Mouse (Mus musculus): Measurements from ENCODE around the gene Rnf121.

The Rnf121 gene

DNA sequence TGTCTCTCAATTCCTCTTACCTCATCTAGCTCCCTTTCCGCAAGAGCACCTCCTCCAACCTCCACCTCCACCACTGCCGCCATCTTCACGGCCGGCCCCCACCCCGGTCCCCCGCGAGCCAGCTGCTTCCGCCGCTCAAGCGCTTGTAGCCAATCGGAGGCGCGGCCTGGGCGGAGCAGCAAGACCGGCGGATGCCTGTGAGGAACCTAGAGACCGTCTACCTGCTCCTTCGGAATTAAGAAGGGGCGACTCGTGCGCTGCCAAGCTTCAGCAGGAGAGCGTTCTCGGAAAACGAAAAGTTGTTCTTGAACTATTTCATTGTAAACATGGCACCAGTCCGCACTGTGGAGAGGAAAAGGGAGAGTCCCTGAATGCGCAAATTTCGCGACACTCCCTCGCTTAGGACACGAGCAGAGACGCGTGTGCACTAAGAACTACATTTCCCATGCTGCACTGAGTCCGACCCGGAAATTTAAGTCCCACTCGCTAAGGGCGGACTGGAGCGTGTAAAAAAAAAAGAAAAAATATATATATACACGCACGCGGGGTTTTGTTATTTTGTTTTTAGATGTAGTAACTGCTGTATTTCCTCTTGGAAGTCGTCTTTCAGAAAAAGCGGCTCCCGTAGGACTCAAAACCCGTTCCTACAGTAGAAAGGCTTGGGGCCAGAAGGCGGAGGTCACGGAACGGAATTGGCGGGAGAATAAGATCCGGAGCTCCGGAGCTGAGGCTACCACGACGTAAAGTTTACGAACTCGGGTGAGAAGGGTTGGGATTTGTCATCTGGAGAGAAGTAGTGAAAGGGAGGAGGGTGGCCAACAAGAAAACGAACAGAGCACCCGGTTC, at the start of gene Rnf121, which contains the start of the genes Xndc1 and Xntrpc:
TSS of gene Rnf121 (minus strand) at position 424 of the 846 bp plus-strand sequence.
TSS of gene Xndc1 (plus strand) at position 466 of the 846 bp plus-strand sequence.
TSS of gene Xntrpc (plus strand) at position 668 of the 846 bp plus-strand sequence.
- DNase-seq (ENCODE audit: low read depth, low spot score) = peak; percentile 70

DNA sequence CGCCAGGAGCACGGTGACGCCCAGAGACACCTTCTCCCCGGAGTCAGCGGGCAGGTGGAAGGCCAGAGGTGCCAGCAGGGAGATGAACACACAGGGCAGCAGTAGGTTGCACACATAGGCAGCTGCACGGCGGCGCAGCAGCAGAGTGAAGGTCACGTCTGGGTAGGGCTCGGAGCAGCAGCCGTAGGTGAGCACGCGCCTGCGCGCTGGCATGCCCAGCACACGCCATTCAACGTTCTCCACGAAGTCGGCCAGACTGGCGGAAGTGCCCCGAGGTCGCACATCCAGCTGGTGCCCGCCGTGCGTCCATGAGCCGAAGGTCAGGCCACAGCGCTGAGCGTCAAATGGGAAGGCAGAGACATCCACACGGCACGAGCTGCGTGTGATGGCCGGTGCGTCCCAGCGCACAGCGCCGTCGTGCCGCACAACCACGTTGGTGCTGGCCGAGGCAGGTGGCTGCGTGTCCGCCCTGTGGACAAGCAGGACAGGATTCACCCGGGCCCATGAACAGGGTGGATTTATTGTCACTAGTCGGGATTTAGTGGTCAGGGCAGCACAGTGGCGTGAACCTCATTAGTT, 48.0 kb upstream of the Rnf121 start:
- DNase-seq (ENCODE audit: low read depth, low spot score) = no peak

DNA sequence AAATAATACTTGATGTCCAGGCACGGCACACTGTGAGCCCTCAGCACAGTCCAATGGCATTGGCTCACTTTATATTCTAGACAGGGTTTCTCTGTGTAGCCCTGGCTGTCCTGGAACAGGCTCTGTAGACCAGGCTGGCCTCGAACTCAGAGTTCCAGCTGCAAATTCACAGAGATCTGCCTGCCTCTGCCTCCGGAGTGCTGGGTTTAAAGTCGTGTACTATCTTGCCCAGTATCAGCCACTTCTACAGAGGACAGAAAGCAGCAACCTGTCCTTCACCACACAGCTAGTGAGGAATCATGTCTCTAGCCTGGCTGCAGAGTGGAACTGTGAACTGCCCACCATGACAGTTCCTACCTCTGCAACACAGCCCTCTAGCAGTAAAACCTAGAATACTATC, 44.5 kb upstream of the Rnf121 start:
- no peak for DNase-seq (ENCODE audit: low read depth, low spot score)

DNA sequence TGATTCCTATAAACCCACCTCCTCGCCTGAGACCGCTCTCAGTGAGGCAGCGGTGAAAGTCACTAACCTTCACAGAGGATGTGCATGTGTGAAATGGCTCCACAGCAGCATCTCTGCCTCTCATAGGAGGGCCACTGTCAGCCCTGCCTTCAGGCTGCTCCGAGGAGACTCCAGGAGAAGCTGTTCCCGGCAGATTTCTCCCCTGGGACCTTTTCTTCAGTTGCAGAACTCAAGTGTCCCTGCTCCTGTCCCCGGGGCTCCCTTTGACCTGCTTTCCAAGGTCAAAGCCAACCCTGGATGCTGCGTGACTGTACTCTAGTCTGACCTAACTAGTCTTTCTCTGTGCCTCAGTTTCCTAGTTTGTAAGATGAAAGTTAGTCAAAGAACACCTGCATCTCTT, 43.9 kb upstream of the Rnf121 start, which contains the start of gene Art5:
TSS of gene Art5 (minus strand) at position 319 of the 400 bp plus-strand sequence.
- DNase-seq (ENCODE audit: low read depth, low spot score) = no peak

DNA sequence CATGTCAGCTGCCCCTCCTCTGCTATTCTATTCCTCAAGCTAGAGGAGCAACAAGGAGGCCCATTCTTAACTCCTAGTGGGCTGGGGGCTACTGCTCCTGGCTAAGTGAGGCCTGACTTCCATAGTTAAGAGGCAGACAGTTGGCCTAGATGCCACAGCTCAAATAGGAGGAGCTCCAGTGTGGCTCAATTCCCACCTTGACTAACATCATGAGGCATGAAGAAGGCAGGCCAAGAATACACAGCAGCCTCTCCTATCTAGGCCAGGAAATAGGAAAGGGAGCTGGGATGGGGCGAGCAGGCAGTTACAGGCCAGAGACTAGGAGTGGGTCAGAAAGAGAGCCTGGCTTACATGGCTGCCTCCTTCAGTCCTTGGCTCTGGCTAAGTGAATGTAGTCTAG, 42.9 kb upstream of the Rnf121 start:
- DNase-seq (ENCODE audit: low read depth, low spot score) = no peak

DNA sequence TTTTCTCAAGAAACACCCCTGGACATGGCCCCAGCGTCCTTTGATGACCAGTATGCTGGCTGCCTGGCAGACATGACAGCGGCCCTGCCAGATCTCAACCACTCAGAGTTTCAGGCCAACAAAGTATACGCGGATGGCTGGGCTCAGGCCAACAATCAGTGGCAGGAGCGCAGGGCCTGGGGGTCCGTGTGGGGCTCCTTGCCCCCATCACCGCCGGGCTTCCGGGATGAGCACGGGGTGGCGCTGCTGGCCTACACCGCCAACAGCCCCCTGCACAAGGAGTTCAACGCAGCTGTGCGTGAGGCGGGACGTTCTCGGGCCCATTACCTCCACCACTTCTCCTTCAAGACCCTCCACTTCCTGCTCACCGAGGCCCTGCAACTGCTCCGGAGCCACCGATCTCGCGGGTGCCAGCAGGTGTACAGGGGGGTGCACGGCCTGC, 41.5 kb upstream of the Rnf121 start:
- DNase-seq (ENCODE audit: low read depth, low spot score) = no peak

DNA sequence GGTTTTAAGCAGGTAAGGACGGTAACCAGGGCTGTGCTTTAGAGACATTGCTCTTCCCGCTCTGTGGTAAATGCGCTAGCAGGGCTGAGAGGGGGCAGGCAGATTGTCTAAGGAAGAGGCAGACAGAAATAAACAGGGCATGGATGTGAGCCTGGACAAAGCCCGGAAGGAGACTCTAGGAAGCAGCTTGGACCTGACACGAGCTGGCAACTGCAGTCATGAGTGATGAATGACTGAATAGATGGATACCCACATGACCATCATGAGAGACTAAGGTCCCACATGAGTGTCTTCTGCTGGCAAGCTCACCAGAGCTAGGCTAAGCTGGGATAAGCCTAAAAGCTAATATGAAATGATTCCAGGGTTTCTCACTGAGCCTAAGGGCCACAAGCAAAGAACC, 38.9 kb upstream of the Rnf121 start:
- DNase-seq (ENCODE audit: low read depth, low spot score) = no peak

DNA sequence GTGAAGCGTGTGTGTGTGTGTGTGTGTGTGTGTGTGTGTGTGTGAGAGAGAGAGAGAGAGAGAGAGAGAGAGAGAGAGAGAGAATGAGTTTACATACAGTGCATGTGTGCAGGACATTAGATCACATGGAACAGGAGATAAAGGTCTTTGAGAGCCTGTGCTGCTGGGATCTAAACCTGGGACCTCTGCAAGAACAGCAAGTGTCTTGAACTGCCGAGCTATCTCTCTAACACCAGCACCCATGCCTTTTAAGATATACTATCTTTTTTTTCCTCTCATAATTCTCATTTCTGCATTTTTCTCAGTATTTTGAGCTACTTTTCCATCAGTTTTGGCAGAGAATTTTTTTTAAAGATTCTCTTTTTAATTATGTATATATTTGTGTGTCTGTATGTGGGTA, 38.3 kb upstream of the Rnf121 start:
- DNase-seq (ENCODE audit: low read depth, low spot score) = no peak

DNA sequence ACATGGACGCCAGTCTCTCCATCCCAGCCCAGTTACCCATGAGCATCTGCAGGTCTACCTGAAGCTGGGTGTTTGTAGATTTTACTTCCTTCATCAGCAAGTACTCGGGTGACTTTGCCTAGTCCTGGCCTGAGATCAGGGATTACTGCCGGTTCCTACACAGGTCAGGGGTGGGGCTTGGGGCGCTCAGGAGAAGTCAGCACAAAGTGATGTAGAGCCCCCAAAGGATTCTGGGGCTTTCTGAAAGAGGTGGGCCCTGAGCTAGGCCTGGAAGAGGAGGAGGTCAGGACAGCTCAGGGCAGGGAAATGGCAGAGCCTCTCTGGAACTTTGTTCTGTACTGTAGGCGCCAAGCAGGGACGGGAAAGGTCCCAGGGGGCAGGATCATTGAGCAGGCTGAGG, 37.4 kb upstream of the Rnf121 start:
- no peak for DNase-seq (ENCODE audit: low read depth, low spot score)

DNA sequence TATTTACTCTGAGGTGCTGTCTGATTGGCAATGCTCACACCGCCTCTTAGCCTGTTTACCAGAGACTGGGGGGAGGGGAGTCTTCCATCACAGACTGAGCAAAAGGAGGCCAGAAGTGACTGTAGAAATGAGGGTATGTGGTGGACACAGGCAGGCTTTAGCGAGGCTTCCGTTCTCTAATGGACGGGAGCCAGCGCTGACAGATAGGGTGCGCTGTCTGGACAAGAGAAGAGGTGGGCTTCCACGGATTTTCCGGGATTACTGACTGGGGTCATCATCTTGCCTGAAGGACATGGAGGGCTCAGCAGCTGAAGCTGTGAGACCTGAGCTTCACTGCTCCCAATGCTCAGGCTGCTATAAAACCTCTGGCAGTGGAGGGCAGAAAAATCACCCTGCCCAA, 37.0 kb upstream of the Rnf121 start:
- DNase-seq (ENCODE audit: low read depth, low spot score) = no peak

DNA sequence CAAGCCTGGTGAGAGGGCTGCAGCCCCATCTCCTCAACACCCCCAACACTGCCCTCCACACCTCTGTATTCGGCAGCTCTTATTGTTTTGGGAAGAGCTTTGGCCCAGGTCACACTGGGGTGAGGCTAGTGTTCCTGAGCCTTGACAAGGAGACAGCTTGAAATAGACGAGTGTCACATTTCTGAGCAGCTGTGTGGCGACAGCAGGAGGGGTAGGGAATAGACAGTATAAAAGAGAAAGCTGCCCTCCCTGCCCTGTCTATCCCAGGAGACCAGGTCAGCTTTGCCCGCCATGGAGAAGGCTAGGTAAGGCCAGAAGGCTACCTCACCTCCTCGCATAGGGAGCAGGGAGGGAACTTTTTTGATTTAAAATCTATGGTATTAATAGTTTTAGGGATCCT, 36.2 kb upstream of the Rnf121 start, which contains the start of gene Art1:
TSS of gene Art1 (plus strand) at position 257 of the 400 bp plus-strand sequence.
- DNase-seq (ENCODE audit: low read depth, low spot score) = no peak

DNA sequence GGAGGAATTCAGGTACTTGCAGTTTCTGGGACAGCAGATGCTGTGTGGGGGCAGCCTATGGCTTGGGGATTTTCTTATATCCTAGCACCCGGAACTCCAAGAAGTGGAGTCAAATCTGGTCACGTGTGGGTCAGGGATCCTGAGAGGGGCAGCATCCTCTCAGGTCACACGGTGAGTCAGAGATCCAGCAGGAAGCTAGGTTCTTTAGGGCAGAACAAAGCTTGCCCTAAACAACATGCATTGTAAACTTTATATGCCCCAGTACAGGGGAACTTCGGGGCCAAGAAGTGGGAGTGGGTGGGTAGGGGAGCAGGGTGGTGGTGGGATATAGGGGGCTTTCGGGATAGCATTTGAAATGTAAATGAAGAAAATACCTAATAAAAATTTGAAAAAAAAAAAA, 35.6 kb upstream of the Rnf121 start:
- DNase-seq (ENCODE audit: low read depth, low spot score) = no peak

DNA sequence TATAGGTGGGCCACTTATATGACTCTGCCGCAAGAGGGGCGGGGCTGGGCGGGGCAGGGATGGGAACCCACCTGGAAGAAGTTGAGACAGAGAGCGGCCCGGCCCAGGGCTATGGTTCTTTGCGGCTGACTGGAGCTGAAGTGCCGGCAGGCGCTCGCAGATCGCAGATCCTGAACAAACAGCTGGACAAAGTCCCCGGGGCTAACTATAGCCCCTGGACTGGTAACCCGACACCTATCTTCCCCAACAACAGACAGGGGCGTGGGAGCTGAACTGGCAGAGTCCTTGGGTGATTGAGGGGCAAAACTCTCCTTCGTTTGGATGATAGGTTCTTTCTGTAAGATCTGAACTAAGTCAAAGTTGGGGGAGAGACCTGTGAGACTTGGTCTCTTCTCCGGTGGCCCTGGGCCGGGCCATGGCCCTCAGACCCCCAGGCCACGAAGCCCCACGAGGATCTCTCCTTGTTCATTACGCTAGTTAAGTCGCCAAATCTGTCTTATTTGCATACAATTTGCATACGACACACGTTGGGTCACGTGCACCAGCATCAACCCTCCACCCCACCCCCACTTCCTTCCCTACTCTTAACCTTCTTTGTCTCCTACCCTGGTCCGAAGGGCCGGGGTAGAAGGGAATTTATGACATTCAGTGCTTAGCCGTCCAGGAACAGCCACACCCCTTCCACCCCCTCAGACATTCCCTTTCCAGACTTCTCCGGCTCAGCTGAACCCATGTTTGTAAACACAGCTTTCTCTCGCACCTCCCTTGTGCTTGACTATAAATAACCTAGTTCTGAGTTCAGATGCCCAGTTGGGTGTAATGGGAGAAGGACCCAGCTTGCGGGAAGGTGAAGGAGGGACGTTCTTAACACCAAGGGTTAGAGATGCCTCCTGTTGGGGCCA, 34.7 kb upstream of the Rnf121 start:
- DNase-seq (ENCODE audit: low read depth, low spot score) = peak; percentile 63

DNA sequence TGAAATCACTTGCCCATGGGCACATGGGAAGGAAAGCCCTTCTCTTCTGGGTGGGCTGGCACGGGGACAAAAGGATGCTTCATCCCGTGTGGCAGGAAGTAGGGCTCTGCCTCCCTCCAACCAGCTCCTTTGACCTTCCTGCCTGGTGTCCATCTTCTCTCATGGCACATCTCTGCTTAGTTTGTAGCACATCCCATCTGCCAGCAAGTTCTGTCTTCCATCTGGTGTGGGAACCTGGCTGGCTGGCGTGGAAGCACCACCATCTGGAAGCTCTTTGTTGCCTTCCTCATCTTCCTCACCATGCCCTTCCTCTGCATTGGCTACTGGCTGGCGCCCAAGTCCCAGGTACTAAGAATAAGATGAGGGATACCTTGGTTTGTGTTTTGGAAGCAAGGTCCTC, 22.1 kb upstream of the Rnf121 start:
- no peak for DNase-seq (ENCODE audit: low read depth, low spot score)

DNA sequence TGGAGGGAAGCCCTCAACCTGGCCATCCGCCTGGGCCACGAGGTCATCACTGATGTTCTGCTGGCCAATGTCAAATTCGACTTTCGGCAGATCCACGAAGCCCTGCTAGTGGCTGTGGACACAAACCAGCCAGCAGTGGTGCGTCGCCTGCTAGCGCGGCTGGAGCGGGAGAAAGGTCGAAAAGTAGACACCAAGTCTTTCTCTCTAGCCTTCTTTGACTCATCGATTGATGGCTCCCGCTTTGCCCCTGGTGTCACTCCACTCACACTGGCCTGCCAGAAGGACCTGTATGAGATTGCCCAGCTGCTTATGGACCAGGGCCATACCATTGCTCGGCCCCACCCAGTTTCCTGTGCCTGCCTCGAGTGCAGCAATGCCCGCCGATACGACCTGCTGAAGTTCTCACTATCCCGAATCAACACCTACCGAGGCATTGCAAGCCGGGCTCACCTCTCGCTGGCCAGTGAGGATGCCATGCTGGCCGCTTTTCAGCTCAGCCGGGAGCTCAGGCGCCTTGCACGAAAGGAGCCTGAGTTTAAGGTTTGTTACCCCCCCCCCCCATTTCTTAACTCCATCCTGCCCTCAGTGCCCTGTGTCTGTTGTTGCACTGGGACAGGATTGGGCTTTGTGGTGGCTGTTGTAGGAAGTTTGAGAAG, 18.9 kb upstream of the Rnf121 start:
- DNase-seq (ENCODE audit: low read depth, low spot score) = no peak

DNA sequence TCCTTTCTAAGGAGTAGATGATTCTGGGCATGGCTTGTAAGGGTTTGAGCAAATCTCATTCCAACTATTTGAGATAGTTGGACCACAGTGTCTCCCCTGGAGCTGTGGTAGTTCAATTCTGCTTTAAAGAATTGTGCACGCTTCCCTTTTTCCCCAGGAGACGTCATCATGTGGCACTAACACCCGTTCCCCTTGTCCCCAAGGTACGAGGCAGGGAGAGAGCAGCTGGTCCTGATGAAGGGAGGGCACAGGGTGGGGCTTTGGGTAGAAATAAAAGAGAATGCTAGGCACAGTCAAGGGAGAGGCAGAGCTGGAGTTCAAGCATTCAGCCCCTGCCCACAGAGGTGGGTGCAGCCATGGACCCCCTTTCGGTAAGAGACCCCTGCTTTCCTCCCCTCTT, 17.5 kb upstream of the Rnf121 start, which contains the start of gene Trpc2:
TSS of gene Trpc2 (plus strand) at position 301 of the 400 bp plus-strand sequence.
- DNase-seq (ENCODE audit: low read depth, low spot score) = no peak

DNA sequence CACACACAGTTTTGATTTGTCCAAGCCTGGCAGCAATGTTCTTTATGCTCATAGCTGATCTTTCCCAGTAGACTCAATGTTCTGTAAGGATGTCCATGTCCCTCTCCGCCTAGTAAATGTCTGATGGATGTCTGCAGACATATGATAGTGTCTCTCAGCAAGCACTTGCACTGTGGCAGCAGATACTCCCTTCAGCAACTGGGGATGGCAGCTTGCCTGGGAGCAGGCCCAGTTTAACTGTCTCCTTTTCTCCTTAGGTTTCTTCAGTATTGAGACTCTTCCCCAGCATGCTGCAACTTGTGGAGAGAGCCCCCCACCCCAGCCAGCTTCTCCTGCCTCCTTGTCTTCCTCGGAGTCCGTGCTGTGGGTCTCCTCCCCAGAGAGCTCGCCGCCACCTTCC, 16.5 kb upstream of the Rnf121 start:
- no peak for DNase-seq (ENCODE audit: low read depth, low spot score)

DNA sequence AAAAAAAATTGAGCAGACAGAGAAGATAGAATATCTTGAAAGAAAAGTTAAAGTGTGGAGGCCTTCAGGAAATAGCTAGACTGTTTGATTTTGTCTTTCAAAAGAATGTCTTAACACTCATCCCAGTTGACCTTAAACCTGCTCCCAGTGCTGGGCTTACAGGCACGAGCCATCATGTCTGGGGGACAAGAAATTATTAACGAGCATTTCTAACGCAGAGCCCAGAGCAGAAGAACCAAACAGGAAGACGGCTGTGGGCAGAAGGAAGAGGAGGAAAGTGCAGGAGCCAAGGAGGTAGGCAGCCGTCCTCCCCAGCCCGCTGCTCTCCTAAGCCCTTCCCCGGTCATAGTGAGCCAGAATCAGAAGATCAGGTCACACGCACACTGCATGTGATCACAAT, 15.0 kb upstream of the Rnf121 start:
- DNase-seq (ENCODE audit: low read depth, low spot score) = no peak

DNA sequence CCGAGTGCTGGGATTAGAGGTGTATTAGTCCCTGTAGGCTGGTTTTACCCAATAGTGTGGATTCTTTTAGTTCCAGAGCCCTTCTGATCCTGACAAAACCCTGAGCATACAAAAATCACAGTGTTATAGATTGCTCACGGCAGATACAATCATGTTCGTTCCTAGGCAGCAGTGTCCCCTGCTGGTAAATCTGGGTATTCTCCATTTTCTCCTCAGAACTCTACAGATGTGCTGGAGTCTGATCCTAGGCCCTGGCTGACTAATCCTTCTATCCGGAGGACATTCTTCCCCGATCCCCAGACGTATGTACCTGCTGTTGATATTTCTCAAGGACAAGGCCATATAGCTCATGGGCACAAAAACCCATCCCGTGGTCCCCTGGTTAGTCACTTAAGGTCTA, 13.2 kb upstream of the Rnf121 start:
- no peak for DNase-seq (ENCODE audit: low read depth, low spot score)

DNA sequence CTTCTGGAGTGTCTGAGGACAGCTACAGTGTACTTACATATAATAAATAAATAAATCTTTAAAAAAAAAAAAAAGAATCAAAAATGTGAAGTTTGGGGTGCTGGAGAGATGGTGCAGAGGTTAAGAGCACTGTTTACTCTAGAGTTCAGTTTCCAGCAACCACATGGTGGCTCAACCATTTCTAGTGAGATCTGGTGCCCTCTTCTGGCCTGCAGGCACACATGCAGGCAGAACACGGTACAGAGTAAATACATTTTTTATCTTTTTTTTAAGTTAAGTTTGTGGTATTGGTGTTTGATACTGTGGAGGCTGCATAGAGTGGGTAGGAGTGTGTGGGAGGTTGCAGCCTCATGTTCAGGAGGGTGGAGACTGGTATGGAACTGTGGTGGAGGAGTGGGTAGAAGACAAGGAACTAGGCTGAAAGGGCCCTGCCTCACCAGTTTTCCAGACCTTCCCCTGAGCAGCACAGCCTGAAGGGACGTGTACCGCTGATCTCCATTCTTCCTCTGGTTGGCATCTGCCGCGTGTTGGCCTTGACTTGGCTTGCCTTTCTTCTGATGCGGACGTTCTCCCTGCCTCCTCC, 11.5 kb upstream of the Rnf121 start:
- DNase-seq (ENCODE audit: low read depth, low spot score) = no peak

DNA sequence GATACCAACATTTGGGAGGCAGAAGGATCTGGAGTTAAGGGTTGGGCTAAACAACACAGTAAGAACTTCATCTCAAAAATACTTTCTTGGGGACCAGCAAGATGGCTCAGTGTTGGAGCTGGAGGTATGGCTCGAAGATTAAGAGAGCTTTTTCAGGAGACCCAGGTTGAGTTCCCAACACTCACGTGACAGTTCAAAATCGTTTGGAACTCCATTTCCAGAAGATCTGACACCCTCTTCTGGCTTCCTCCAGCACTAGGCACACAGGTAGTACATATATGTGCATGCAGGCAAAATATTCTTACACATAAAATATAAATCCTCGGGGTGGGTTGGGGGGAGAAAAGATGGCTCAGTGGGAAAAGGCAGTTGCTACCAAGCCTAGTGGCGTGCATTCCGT, 1.1 kb upstream of the Rnf121 start:
- no peak for DNase-seq (ENCODE audit: low read depth, low spot score)

All from WW6 (cell line).